In genomic region chr6:14700030-14700429, GRCm38 (mm10) we compare ENCODE assay signal across 22 mouse cellular contexts. TPM values are rescaled to one million over a fixed set of nuclear protein-coding genes. Genes with fewer than 3 reads are reported as not detected.
A peak's percentile ranks its signal among the peaks of the same experiment; 100 is the strongest.
DNase-seq lines count a peak whose midpoint lies in the region; ATAC-seq and TF ChIP-seq lines count a peak whose summit lies in the region.
"Had no signal": no experiment of that assay in that cellular context is flagged by ENCODE, and none has a peak within 500 bp of the region (broad histone marks: within the 10 kb centered on the region; RNA-seq: fewer than 3 reads in every experiment).

No protein-coding gene starts in this region.

- no peak for TF ChIP-seq CTCF in lung, embryonic 14.5 days (IDR thresholded peaks at IDR 0.05; ENCODE audit: low read depth)
- no peak for TF ChIP-seq CTCF in lung, adult 2 months (IDR thresholded peaks at IDR 0.05; ENCODE audit: insufficient read depth, low read length)

- no peak overlapping the region for H3K4me2 ChIP-seq in kidney, embryonic 15.5 days
- no peak overlapping the region for H3K4me2 ChIP-seq in lung, embryonic 14.5 days
- H3K4me2 ChIP-seq: embryonic facial prominence, embryonic 12.5 days; forebrain, embryonic 15.5 days; heart, embryonic 13.5 days; hindbrain, embryonic 15.5 days had no signal

- H3K36me3 ChIP-seq in kidney, embryonic 15.5 days: no peaks in the 10 kb centered on the region
- no peaks in the 10 kb centered on the region for H3K36me3 ChIP-seq in lung, embryonic 14.5 days (ENCODE audit: insufficient read depth)
- no peaks in the 10 kb centered on the region for H3K36me3 ChIP-seq in embryonic facial prominence, embryonic 10.5 days (replicated peaks)
- H3K36me3 ChIP-seq: embryonic facial prominence, embryonic 12.5 days; forebrain, embryonic 15.5 days; heart, embryonic 13.5 days; hindbrain, embryonic 15.5 days had no signal

- ATAC-seq in kidney, embryonic 15.5 days (replicated peaks; ENCODE audit: low FRiP score): peak; percentile 95
- ATAC-seq in lung, embryonic 14.5 days (ENCODE audit: insufficient read depth): peak; percentile 89
- no peak for ATAC-seq in megakaryocyte-erythroid progenitor cell, adult 5-6 weeks (replicated peaks; ENCODE audit: low FRiP score, low TSS enrichment, poor library complexity, severe bottlenecking)
- ATAC-seq: forebrain, embryonic 15.5 days had no signal

- TF ChIP-seq POLR2A in lung, adult 2 months (IDR thresholded peaks at IDR 0.05; ENCODE audit: borderline replicate concordance, extremely low read depth, low read depth, low read length): no peak

- no peak for DNase-seq in kidney, postnatal 36 days
- DNase-seq in lung, embryonic 14.5 days: peak; percentile 44
- DNase-seq in lung, adult 2 months: no peak
- DNase-seq in lung, postnatal 25 days (ENCODE audit: low spot score): peak; percentile 36
- DNase-seq in embryonic facial prominence, embryonic 10.5 days (ENCODE audit: low spot score): no peak
- DNase-seq: adrenal gland, adult 8-10 months; adrenal gland, postnatal 36 days; cerebellum, adult 2 months; cerebellum, postnatal 10 days; gastrocnemius, postnatal 36 days; heart, adult 11 months; heart, postnatal 36 days had no signal

- H3K9ac ChIP-seq in kidney, embryonic 15.5 days: no peak overlapping the region
- H3K9ac ChIP-seq in lung, embryonic 14.5 days: no peak overlapping the region
- H3K9ac ChIP-seq: embryonic facial prominence, embryonic 12.5 days; forebrain, embryonic 15.5 days; heart, embryonic 13.5 days; hindbrain, embryonic 15.5 days had no signal

- H3K4me3 ChIP-seq in kidney, embryonic 15.5 days (replicated peaks): no peak overlapping the region
- no peak overlapping the region for H3K4me3 ChIP-seq in lung, embryonic 14.5 days (ENCODE audit: low read depth, low read length)
- no peak overlapping the region for H3K4me3 ChIP-seq in lung, adult 2 months (replicated peaks; ENCODE audit: extremely low read depth, low read depth, low read length)
- H3K4me3 ChIP-seq in embryonic facial prominence, embryonic 10.5 days: no peak overlapping the region
- H3K4me3 ChIP-seq: embryonic facial prominence, embryonic 12.5 days; forebrain, embryonic 15.5 days; heart, embryonic 13.5 days; hindbrain, embryonic 15.5 days had no signal

- H3K27me3 ChIP-seq in kidney, embryonic 15.5 days: no peaks in the 10 kb centered on the region
- no peaks in the 10 kb centered on the region for H3K27me3 ChIP-seq in lung, embryonic 14.5 days (ENCODE audit: insufficient read depth, low read length)
- H3K27me3 ChIP-seq in embryonic facial prominence, embryonic 10.5 days (replicated peaks; ENCODE audit: low read depth, poor library complexity, severe bottlenecking): no peaks in the 10 kb centered on the region
- H3K27me3 ChIP-seq: embryonic facial prominence, embryonic 12.5 days; forebrain, embryonic 15.5 days; heart, embryonic 13.5 days; hindbrain, embryonic 15.5 days had no signal

- no peaks in the 10 kb centered on the region for H3K4me1 ChIP-seq in kidney, embryonic 15.5 days
- no peaks in the 10 kb centered on the region for H3K4me1 ChIP-seq in lung, embryonic 14.5 days (ENCODE audit: insufficient read depth)
- no peaks in the 10 kb centered on the region for H3K4me1 ChIP-seq in lung, adult 2 months (ENCODE audit: control insufficient read depth, insufficient read depth, low read length)
- H3K4me1 ChIP-seq in embryonic facial prominence, embryonic 10.5 days: no peaks in the 10 kb centered on the region
- H3K4me1 ChIP-seq: embryonic facial prominence, embryonic 12.5 days; forebrain, embryonic 15.5 days; heart, embryonic 13.5 days; hindbrain, embryonic 15.5 days had no signal

- H3K27ac ChIP-seq in kidney, embryonic 15.5 days: no peak overlapping the region
- H3K27ac ChIP-seq in lung, embryonic 14.5 days (ENCODE audit: low read depth): no peak overlapping the region
- H3K27ac ChIP-seq in embryonic facial prominence, embryonic 10.5 days (replicated peaks): no peak overlapping the region
- H3K27ac ChIP-seq: embryonic facial prominence, embryonic 12.5 days; forebrain, embryonic 15.5 days; heart, embryonic 13.5 days; hindbrain, embryonic 15.5 days had no signal

- H3K9me3 ChIP-seq in kidney, embryonic 15.5 days (replicated peaks): no peaks in the 10 kb centered on the region
- H3K9me3 ChIP-seq in lung, embryonic 14.5 days (ENCODE audit: low read depth, low read length): no peaks in the 10 kb centered on the region
- no peaks in the 10 kb centered on the region for H3K9me3 ChIP-seq in embryonic facial prominence, embryonic 10.5 days
- H3K9me3 ChIP-seq: embryonic facial prominence, embryonic 12.5 days; forebrain, embryonic 15.5 days; hindbrain, embryonic 15.5 days had no signal

RNA-seq across cellular contexts. Expression of gene Ppp1r3a, which starts 55.0 kb away (rescaled TPM):
- 0.14 and 0.17 TPM in 2 replicates for polyA plus RNA-seq in kidney, embryonic 15.5 days (2015; fragmentation: Nextera tagmentation; extraction: Ambion mirVana)
- 0.18 TPM in 2 replicates for polyA plus RNA-seq in lung, embryonic 14.5 days (2014; fragmentation: Nextera tagmentation; extraction: Ambion mirVana)
- polyA plus RNA-seq in lung, adult 2 months (2012; rRNA removed): 0.06 and 0.34 TPM in 2 replicates
- total RNA-seq in megakaryocyte-erythroid progenitor cell, adult 5-6 weeks (2014; fragmentation: Nextera tagmentation): not detected in 2 replicates
- not detected in 2 replicates for total RNA-seq in megakaryocyte-erythroid progenitor cell, adult 5-6 weeks (2017)
- polyA plus RNA-seq in embryonic facial prominence, embryonic 10.5 days (2016; fragmentation: Nextera tagmentation; extraction: Ambion mirVana): 0.02 TPM in 1 of 2 replicates, not detected in the other
- total RNA-seq: common myeloid progenitor, adult 5-6 weeks; ES-E14 had no signal
- polyA plus RNA-seq: forebrain, embryonic 11.5 days; forebrain, embryonic 15.5 days; hindbrain, embryonic 11.5 days; hindbrain, embryonic 15.5 days had no signal

Comparison
In these comparisons a context has a peak if more than half of its experiments do, and no peak if none do; other contexts are left out.
1. DNase-seq: peak in lung, embryonic 14.5 days (single experiment) and lung, postnatal 25 days (single experiment); none in kidney, postnatal 36 days (0 of 2), lung, adult 2 months (single experiment) and embryonic facial prominence, embryonic 10.5 days (single experiment).